Mouse (Mus musculus): ENCODE results near the gene Ccdc170.

Gene Ccdc170

GRCm38 (mm10) chr10:4520394-4521102, 38.2 kb downstream of the Ccdc170 start:
- no peak for DNase-seq (ENCODE audit: low read depth, low spot score)

- DNase-seq (ENCODE audit: low read depth, low spot score): peak; percentile 14
These were observed 39.8 kb downstream of the Ccdc170 start for GRCm38 (mm10) chr10:4522116-4522515.

- no peak for DNase-seq (ENCODE audit: low read depth, low spot score)
These were observed 40.8 kb downstream of the Ccdc170 start for GRCm38 (mm10) chr10:4523078-4523477.

GRCm38 (mm10) chr10:4528043-4528442, 45.7 kb downstream of the Ccdc170 start:
- no peak for DNase-seq (ENCODE audit: low read depth, low spot score)

GRCm38 (mm10) chr10:4530638-4531235, 48.4 kb downstream of the Ccdc170 start:
- DNase-seq (ENCODE audit: low read depth, low spot score): no peak

GRCm38 (mm10) chr10:4531933-4532332, 49.6 kb downstream of the Ccdc170 start:
- no peak for DNase-seq (ENCODE audit: low read depth, low spot score)

GRCm38 (mm10) chr10:4532731-4533130, 50.4 kb downstream of the Ccdc170 start:
- no peak for DNase-seq (ENCODE audit: low read depth, low spot score)

- no peak for DNase-seq (ENCODE audit: low read depth, low spot score)
These were observed 51.6 kb downstream of the Ccdc170 start for GRCm38 (mm10) chr10:4533873-4534272.

GRCm38 (mm10) chr10:4545550-4545949, 63.2 kb downstream of the Ccdc170 start:
- peak; percentile 26 for DNase-seq (ENCODE audit: low read depth, low spot score)

- DNase-seq (ENCODE audit: low read depth, low spot score): no peak
These were observed 71.3 kb downstream of the Ccdc170 start for GRCm38 (mm10) chr10:4553442-4554119.

GRCm38 (mm10) chr10:4556842-4557377, 74.6 kb downstream of the Ccdc170 start:
- no peak for DNase-seq (ENCODE audit: low read depth, low spot score)

- no peak for DNase-seq (ENCODE audit: low read depth, low spot score)
These were observed 76.8 kb downstream of the Ccdc170 start for GRCm38 (mm10) chr10:4559132-4559531.

- DNase-seq (ENCODE audit: low read depth, low spot score): no peak
These were observed 82.8 kb downstream of the Ccdc170 start for GRCm38 (mm10) chr10:4565148-4565547.

GRCm38 (mm10) chr10:4570778-4571177, 88.5 kb downstream of the Ccdc170 start:
- no peak for DNase-seq (ENCODE audit: low read depth, low spot score)

GRCm38 (mm10) chr10:4571304-4571703, 89.0 kb downstream of the Ccdc170 start:
- no peak for DNase-seq (ENCODE audit: low read depth, low spot score)

- DNase-seq (ENCODE audit: low read depth, low spot score): no peak
These were observed 99.6 kb downstream of the Ccdc170 start for GRCm38 (mm10) chr10:4581905-4582304.

- no peak for DNase-seq (ENCODE audit: low read depth, low spot score)
These were observed 104.4 kb downstream of the Ccdc170 start for GRCm38 (mm10) chr10:4586691-4587090.

GRCm38 (mm10) chr10:4589576-4589975, 107.3 kb downstream of the Ccdc170 start:
- DNase-seq (ENCODE audit: low read depth, low spot score): no peak

GRCm38 (mm10) chr10:4590956-4591355, 108.7 kb downstream of the Ccdc170 start:
- DNase-seq (ENCODE audit: low read depth, low spot score): no peak

GRCm38 (mm10) chr10:4593828-4594227, 111.5 kb downstream of the Ccdc170 start:
- DNase-seq (ENCODE audit: low read depth, low spot score): no peak

GRCm38 (mm10) chr10:4597211-4597610, 114.9 kb downstream of the Ccdc170 start:
- DNase-seq (ENCODE audit: low read depth, low spot score): no peak

GRCm38 (mm10) chr10:4598244-4598842, 116.0 kb downstream of the Ccdc170 start:
- DNase-seq (ENCODE audit: low read depth, low spot score): peak; percentile 50
